Mouse (Mus musculus): ENCODE measurements at regions not wholly inside any gene's neighbourhood (a gene's known extent, or its start where the extent isn't known, plus 50 kb on each side); places are given as distances from the start of the nearest gene placed in this dataset.

DNA sequence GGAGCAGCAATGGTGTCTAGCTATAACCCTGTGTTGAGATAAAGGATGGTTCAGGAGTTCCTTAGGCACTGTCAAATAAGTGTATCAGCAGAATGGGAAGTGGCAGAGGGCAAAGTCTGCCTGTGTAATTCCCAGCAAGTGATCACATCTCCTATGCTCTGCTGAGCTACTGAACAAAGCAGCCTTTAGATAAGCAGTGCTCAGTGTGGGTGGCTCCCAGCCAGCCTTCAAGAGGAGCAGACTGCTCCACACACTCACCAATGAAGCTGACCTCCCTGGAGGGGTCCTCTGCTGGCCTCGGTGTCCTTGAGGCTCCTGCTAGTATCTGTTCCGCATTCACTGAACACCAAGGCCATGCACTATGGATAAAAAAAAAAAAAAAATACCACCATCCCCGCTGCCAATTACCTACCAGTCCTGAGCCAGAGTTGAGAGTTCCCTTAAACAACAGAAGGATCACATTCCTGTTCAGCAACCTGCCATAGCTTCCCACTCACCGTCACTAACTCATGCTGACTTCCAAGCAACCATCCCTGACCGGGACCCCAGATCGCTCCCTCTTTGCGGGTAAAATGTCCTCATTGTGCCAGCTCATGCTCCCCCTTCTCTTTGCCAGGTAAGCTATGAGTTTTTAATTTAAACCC is 198.9 kb downstream of the Gm9195 start:
- Histone ChIP-seq H3K9ac (replicated peaks) (no peak overlapping the region), H3K27ac (replicated peaks) (no peak overlapping the region), H3K4me1 (no peaks in the 10 kb centered on the region), H3K36me3 (no peaks in the 10 kb centered on the region), H3K4me3 (no peak overlapping the region), H3K4me2 (replicated peaks) (no peak overlapping the region), H3K27me3 (0 out of 2 replicates have a peak, but pooled peaks cover 5% of the 10 kb centered on the region), H3K9me3 (no peaks in the 10 kb centered on the region)
- 80% methylated on average over 7 of the region's 7 CpGs for WGBS
- ATAC-seq (ENCODE audit: low FRiP score, low read depth) = no peak

DNA sequence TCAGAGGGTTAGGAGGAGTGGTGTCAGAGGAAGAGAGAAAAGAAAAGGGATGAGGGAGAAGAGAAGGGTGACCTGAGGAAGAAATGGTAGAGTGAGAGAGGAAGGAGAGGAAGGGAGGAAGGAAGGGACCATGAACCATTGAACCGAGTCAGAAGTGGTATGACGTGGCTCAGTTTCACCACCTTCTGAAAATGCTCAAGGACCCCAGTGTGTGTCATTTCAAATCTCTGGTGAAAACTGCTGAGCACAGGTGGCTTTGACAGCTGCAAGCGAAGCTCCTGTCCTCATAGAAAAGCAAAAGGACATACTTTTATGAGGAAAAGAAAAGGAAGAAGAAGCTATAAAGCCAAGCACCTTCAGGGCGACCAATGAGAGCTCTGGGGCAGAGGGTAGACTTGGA is 214.3 kb downstream of the Gm9195 start:
- H3K4me3 ChIP-seq = no peak overlapping the region
- no peak overlapping the region for H3K9ac ChIP-seq (replicated peaks)
- no peaks in the 10 kb centered on the region for H3K27me3 ChIP-seq
- no peak overlapping the region for H3K27ac ChIP-seq (replicated peaks)
- 88% methylated on average over 4 of the region's 4 CpGs for WGBS
- H3K4me2 ChIP-seq (replicated peaks) = no peak overlapping the region
- H3K4me1 ChIP-seq = no peaks in the 10 kb centered on the region
- H3K9me3 ChIP-seq = no peaks in the 10 kb centered on the region
- ATAC-seq (ENCODE audit: low FRiP score, low read depth) = no peak
- H3K36me3 ChIP-seq = no peaks in the 10 kb centered on the region

DNA sequence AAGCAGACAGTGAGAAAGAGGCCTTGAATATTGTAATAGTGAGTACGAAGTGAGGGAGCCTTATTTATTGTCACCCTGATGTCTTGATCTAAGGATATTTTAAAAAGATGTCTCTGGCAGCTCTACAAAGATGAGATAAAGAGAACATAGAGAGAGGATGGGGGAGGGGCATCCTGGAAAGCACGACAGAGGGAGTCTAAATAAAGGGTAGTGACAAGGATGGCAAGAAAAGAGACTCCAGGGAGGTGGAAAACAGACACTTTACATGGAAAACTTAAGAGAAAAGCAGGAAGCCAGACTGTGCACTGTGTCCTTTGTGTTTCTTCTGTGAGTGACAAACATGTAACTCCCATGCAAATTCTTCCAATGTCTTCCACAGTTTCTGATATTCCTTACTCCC is 232.4 kb downstream of the Gm9195 start:
- no peaks in the 10 kb centered on the region for H3K36me3 ChIP-seq
- H3K4me3 ChIP-seq = no peak overlapping the region
- no peaks in the 10 kb centered on the region for H3K27me3 ChIP-seq
- no peak overlapping the region for H3K4me2 ChIP-seq (replicated peaks)
- ATAC-seq (ENCODE audit: low FRiP score, low read depth) = no peak
- H3K9ac ChIP-seq (replicated peaks) = no peak overlapping the region
- WGBS = 42% methylated on average over 2 of the region's 2 CpGs
- no peaks in the 10 kb centered on the region for H3K4me1 ChIP-seq
- no peak overlapping the region for H3K27ac ChIP-seq (replicated peaks)
- no peaks in the 10 kb centered on the region for H3K9me3 ChIP-seq

DNA sequence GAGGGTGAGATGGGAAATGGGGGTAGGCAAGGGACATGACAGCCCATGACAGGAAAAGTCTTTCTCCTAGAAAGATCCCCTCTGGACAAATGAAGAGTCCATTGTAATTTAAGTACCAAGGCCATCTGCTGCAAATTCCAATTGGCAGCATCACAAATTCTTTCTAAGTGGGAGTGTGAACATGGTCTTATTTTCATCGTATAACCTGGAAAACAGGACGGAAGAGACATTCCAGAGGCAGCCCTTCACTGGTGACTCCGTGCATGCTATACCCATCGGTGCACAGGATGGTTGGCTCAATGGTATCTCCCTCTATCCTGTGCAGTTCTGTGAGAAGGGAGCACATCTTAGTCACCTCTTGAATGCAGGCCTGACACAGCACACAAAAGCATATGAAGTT is 249.8 kb downstream of the Gm9195 start:
- Histone ChIP-seq H3K36me3 (no peaks in the 10 kb centered on the region), H3K9me3 (no peaks in the 10 kb centered on the region), H3K4me3 (no peak overlapping the region), H3K4me1 (peaks cover 10% of the 10 kb centered on the region; the same call in 1 of the 2 replicates), H3K27me3 (no peaks in the 10 kb centered on the region), H3K4me2 (replicated peaks) (no peak overlapping the region), H3K9ac (replicated peaks) (no peak overlapping the region), H3K27ac (replicated peaks) (no peak overlapping the region)
- no peak for ATAC-seq (ENCODE audit: low FRiP score, low read depth)
- 95% methylated on average over 4 of the region's 4 CpGs for WGBS

DNA sequence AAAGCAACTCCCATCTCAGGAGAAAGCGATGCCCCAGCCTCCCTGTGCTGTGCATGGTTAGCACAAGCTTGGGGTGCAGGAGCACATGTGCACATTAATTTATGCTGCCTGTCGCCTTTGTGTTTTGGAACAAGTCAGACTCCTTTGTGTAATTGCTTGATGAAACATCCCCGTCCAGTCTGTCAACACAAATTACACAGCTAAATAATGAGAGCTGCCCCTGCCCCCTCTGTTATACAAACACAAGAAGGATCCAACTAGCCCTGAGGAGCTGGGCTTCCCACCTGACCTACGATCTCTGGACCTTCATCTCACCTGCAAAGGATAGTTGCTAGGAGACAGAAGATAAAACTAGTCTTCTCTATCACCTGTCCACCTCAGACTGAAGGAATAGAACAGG is 251.4 kb downstream of the Gm9195 start:
- ATAC-seq (ENCODE audit: low FRiP score, low read depth) = peak; percentile 44; the same call in 1 of the 2 replicates
- H3K4me1 ChIP-seq = peaks cover 10% of the 10 kb centered on the region; the same call in 1 of the 2 replicates
- WGBS = 54% methylated on average over 4 of the region's 4 CpGs
- no peaks in the 10 kb centered on the region for H3K36me3 ChIP-seq
- H3K9me3 ChIP-seq = no peaks in the 10 kb centered on the region
- no peak overlapping the region for H3K9ac ChIP-seq (replicated peaks)
- H3K4me3 ChIP-seq = no peak overlapping the region
- H3K27me3 ChIP-seq = no peaks in the 10 kb centered on the region
- no peak overlapping the region for H3K27ac ChIP-seq (replicated peaks)
- H3K4me2 ChIP-seq (replicated peaks) = no peak overlapping the region

DNA sequence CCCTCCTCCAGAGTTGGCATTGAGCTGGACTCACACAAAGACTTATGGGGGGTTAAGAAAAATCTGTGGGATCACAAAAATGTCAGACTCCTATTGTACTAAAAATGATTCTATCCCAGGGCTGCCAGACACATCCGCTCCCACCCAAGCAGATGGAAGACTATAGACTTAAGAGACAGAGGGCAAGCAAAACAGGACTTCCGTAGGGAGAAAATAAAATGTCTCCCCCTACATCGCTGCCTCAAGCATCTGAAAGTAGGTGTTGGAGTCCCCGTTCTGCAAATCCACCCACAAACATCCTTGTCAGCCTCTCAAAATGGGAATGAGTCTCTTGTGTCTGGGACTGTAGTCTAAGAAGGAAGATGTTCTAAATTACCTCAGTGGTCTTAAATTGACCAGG is 253.3 kb downstream of the Gm9195 start:
- H3K4me2 ChIP-seq (replicated peaks) = no peak overlapping the region
- peaks cover 10% of the 10 kb centered on the region; the same call in 1 of the 2 replicates for H3K4me1 ChIP-seq
- WGBS = 92% methylated on average over 4 of the region's 4 CpGs
- no peaks in the 10 kb centered on the region for H3K36me3 ChIP-seq
- H3K27me3 ChIP-seq = no peaks in the 10 kb centered on the region
- no peak overlapping the region for H3K4me3 ChIP-seq
- H3K27ac ChIP-seq (replicated peaks) = no peak overlapping the region
- ATAC-seq (ENCODE audit: low FRiP score, low read depth) = no peak
- no peaks in the 10 kb centered on the region for H3K9me3 ChIP-seq
- no peak overlapping the region for H3K9ac ChIP-seq (replicated peaks)

DNA sequence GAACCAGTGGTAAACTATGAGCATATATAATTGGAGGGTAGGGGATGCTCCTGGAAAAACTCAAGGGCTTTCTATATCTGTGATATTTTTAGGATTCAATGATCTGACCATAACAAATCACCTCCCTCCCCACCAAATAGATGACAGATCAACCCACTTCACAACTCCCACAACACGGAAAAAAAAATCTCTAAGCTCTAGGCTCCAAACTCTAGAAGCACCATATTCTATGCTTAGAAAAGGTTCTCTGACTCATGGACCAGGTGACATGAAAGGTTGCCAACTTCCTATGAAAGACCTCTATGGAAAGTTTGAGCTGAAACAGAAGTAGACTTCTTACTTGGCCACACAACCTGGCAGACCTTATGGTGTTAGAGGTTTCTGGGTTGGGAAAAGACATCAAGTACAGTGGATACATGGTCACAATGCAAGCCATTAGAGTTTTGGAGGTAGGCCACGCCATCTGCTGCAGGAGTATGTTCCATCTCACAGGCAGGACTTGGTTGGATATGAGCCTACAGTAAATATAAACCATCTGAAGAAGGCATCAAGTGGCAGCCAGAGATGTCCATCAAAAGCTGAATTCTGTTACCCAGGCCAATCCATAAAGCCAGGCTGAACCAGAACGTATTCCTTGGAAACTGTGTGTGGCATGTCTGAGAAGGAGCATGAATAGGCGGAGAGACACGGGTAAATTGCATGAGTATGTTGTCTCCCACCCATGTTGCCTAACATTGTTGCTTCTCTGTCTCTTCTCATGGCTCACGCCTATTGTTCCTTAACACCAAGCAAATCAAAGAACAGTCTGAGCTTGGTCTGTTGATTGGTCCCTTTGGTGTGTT is 257.2 kb downstream of the Gm9195 start:
- Histone ChIP-seq H3K4me2 (replicated peaks) (no peak overlapping the region), H3K27ac (replicated peaks) (no peak overlapping the region), H3K9ac (replicated peaks) (no peak overlapping the region), H3K4me3 (no peak overlapping the region), H3K4me1 (no peaks in the 10 kb centered on the region), H3K27me3 (no peaks in the 10 kb centered on the region), H3K9me3 (no peaks in the 10 kb centered on the region), H3K36me3 (no peaks in the 10 kb centered on the region)
- no peak for ATAC-seq (ENCODE audit: low FRiP score, low read depth)
- WGBS = 85% methylated on average over 6 of the region's 6 CpGs

DNA sequence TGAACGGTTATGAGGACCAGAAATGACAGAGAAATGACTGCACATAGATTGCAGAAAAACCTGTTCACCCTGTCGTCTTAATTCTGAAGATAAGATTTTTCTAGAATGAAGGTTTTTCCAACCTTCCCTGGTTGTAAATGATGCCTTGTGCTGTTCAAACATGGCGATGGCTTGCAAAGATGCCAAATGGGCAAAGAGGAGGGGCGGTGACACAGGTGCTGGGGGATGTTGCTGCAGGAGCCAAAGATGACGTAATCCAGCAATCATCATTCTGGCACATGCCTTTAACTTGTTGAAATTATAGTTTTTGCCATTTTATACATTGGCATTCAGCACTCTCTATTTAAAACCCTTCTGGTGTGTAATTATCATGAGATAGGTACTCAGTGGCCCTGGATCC is 263.8 kb downstream of the Gm9195 start:
- ATAC-seq (ENCODE audit: low FRiP score, low read depth) = no peak

DNA sequence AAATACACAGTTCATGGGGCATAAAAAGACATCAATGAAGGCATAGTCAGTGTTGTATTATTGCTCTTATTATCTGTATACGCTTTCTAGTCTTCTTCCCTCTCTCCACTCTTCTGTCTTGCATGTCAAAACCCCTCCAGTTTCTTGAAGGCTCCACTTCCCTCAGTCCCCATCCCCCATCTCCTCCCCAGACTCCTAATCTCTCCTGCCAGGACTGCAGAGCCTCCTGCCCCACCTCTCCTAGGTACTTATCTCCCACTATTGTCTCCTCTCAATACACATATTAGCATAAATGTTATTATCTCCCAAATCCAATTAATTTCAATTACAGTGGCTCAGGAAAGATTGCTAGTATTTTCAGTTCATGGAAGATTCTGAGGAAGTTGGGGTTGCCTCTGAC is 264.2 kb downstream of the Gm9195 start:
- no peak for ATAC-seq (ENCODE audit: low FRiP score, low read depth)
- no peaks in the 10 kb centered on the region for H3K9me3 ChIP-seq
- H3K36me3 ChIP-seq = no peaks in the 10 kb centered on the region
- 36% methylated on average over 1 of the region's 1 CpGs for WGBS
- no peak overlapping the region for H3K9ac ChIP-seq (replicated peaks)
- H3K4me1 ChIP-seq = no peaks in the 10 kb centered on the region; the same call in 1 of the 2 replicates
- no peak overlapping the region for H3K27ac ChIP-seq (replicated peaks)
- H3K27me3 ChIP-seq = no peaks in the 10 kb centered on the region
- H3K4me3 ChIP-seq = no peak overlapping the region
- H3K4me2 ChIP-seq (replicated peaks) = no peak overlapping the region

More for the DNA sequence above, 263.8 kb downstream of the Gm9195 start:
- H3K27me3 ChIP-seq = no peaks in the 10 kb centered on the region
- no peak overlapping the region for H3K4me2 ChIP-seq (replicated peaks)
- H3K9ac ChIP-seq (replicated peaks) = no peak overlapping the region
- H3K27ac ChIP-seq (replicated peaks) = no peak overlapping the region
- no peaks in the 10 kb centered on the region; the same call in 1 of the 2 replicates for H3K4me1 ChIP-seq
- H3K36me3 ChIP-seq = no peaks in the 10 kb centered on the region
- 72% methylated on average over 5 of the region's 5 CpGs for WGBS
- no peak overlapping the region for H3K4me3 ChIP-seq
- no peaks in the 10 kb centered on the region for H3K9me3 ChIP-seq

DNA sequence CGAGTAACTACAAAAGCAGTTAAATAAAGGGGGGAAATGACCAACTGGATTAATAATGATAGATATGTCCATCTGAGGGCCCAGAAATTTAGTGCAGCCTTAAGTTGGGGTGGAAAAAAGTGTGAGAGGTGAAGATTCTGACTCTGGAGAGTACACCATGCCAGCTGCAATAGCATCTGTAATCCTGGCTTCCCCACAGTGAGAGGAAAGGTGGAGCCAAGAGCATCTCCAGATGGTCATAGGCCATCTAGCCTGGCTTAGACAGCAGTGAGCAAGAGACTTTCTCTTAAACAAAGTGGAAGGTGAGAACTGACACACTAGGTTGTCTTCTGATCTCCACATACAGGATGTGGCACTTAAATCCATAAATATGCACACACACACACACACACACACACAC is 264.7 kb downstream of the Gm9195 start:
- no peak overlapping the region for H3K27ac ChIP-seq (replicated peaks)
- 79% methylated on average over 1 of the region's 1 CpGs for WGBS

DNA sequence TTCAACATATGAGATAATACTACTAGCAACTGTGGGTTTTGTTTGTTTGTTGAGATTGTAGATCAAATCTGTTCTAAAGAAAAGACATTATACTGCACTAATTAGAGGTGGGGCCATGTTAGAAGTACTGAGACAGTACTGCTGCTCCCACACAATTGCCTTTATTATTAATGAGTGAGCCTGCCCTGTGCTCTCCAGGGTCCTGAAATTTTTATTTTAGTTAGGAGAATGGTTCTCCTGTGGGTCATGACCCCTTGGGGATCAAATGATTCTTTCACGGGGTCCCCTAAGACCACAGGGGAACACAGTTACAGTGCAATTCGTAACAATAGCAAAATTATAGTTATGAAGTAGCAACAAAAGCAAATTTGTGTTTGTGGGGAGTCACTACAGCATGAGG is 268.8 kb downstream of the Gm9195 start:
- WGBS = 57% methylated on average over 2 of the region's 2 CpGs
- no peak for ATAC-seq (ENCODE audit: low FRiP score, low read depth)
- no peaks in the 10 kb centered on the region for H3K9me3 ChIP-seq

More for the DNA sequence above, 264.7 kb downstream of the Gm9195 start:
- H3K9ac ChIP-seq (replicated peaks) = no peak overlapping the region
- H3K36me3 ChIP-seq = no peaks in the 10 kb centered on the region
- H3K4me2 ChIP-seq (replicated peaks) = no peak overlapping the region
- no peak for ATAC-seq (ENCODE audit: low FRiP score, low read depth)
- H3K4me3 ChIP-seq = no peak overlapping the region
- H3K27me3 ChIP-seq = no peaks in the 10 kb centered on the region
- no peaks in the 10 kb centered on the region for H3K9me3 ChIP-seq
- no peaks in the 10 kb centered on the region; the same call in 1 of the 2 replicates for H3K4me1 ChIP-seq

DNA sequence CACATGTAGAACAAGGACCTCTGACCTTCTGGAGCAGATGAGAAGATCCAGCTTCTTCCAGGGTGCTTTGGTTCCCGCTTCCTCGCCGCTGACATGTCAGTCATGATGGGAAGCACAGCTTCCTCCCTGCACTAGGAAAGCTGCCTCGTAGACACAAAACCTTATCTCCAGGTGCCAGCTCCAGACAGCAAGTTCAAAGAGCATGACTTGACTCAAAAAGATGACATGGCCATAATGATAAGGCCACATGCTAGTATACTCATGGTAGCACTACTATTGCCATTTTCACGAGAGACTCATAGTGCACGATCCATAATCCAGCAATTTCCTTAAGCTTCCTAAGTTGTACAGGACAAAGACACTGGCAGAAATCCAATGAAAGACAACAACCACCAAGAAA is 272.1 kb downstream of the Gm9195 start:
- Histone ChIP-seq H3K4me2 (replicated peaks) (no peak overlapping the region), H3K27ac (replicated peaks) (no peak overlapping the region), H3K27me3 (no peaks in the 10 kb centered on the region), H3K4me3 (no peak overlapping the region), H3K36me3 (no peaks in the 10 kb centered on the region), H3K9me3 (no peaks in the 10 kb centered on the region), H3K9ac (replicated peaks) (no peak overlapping the region), H3K4me1 (no peaks in the 10 kb centered on the region; the same call in 1 of the 2 replicates)
- no peak for ATAC-seq (ENCODE audit: low FRiP score, low read depth)
- 92% methylated on average over 6 of the region's 6 CpGs for WGBS

More for the DNA sequence above, 268.8 kb downstream of the Gm9195 start:
- no peaks in the 10 kb centered on the region for H3K27me3 ChIP-seq
- H3K9ac ChIP-seq (replicated peaks) = no peak overlapping the region
- H3K4me1 ChIP-seq = no peaks in the 10 kb centered on the region; the same call in 1 of the 2 replicates
- H3K36me3 ChIP-seq = no peaks in the 10 kb centered on the region
- no peak overlapping the region for H3K4me3 ChIP-seq
- H3K27ac ChIP-seq (replicated peaks) = no peak overlapping the region
- H3K4me2 ChIP-seq (replicated peaks) = no peak overlapping the region
